Mouse (Mus musculus): ENCODE data around the gene Iffo1. TPM values are rescaled to one million over a fixed set of nuclear protein-coding genes. Genes with fewer than 3 reads are reported as not detected.

Iffo1 gene
- 1 to 10 TPM; 6.6 to 9.4 TPM for total RNA-seq (2021)

DNA sequence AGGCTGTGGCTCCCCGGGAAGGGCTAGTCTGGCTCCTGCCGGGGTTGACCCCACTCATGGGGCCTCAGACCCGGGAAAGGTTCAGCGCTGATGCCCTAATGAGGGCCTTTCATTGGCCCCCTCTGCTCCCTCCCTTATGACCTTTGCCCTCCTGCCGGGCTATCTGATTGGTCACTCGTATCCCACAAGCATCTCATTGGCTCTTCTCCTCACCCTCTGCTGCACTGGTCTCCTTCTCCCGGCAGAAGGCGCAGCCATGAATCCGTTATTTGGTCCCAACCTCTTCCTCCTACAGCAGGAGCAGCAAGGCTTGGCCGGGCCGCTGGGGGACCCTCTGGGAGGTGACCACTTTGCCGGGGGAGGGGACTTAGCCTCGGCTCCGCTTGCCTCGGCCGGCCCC lies at the start of gene Iffo1:
Iffo1 (plus strand) TSS at position 241 of the 400 bp plus-strand sequence.
- DNase-seq, result peak; percentile 87 to 88
- intact Hi-C loops (cut with DNase I), result loop anchor here (5.0 kb wide), 1 partner anchor 127 kb away; no protein-coding TSS in a partner anchor

DNA sequence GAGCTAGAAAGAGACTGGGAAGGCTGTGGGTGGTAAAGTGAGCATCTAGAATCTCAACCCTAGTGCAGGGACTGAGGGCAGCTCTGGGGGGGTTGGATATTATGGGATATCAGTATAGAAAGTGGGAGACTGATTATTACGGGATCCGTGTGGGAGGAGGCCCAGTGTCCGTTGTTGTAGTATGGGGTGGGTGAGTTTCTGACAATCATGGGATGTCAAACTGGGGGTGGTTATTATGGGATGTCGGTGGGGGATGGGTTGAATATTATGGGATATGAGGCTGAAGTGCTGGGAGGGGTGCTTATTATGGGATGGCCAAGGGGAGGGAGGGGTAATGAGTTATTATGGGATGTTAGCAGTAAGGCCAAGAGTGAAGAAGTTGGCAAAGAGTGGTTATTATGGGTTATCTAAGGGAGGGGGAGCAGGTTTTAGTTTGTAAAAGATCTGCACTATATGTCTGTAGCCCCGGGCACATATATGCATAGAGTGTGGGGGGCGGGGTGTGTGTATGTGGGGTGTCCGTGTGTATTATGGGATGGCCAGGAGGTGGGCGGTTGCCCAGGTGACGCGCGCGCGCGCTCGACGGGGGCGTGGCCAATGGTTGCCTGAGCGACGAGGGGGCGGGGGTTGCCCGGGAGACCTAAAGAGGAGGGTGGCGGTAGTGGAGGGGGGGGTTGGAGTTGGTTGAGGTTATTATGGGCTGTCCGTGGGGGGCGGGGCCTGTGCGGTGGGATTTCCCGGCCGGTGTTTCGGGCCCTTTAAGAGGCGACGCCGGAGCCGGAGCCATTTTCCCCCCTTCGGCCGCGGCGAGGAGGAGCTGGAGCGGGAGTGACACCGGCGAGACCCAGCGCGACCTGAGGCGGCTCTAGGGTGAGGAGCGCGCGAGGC lies 49.4 kb upstream of the Iffo1 start, which contains the start of gene Chd4:
Chd4 (plus strand) TSS at position 591 of the 888 bp plus-strand sequence.
- peak; percentile 86 to 90 for DNase-seq
- intact Hi-C loops (cut with DNase I), result no loop called here

DNA sequence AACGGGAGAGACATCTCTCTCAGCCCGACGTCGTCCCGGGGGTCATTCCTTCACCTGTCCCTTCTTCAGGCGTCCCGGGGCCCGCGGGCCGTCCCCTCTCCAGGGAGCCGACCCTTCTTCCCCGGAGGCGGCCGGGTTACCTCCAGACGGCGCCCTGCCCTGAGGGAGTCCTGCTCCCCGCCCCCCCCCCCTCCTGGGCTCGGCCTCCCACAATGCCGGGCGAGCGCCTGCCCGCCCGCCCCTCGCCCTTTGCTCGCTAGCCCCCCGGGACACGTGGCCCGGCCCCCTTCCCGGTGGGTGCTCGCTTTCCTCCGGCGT lies 48.8 kb upstream of the Iffo1 start:
- intact Hi-C loops (cut with DNase I), result no loop called here
- DNase-seq, result no peak

DNA sequence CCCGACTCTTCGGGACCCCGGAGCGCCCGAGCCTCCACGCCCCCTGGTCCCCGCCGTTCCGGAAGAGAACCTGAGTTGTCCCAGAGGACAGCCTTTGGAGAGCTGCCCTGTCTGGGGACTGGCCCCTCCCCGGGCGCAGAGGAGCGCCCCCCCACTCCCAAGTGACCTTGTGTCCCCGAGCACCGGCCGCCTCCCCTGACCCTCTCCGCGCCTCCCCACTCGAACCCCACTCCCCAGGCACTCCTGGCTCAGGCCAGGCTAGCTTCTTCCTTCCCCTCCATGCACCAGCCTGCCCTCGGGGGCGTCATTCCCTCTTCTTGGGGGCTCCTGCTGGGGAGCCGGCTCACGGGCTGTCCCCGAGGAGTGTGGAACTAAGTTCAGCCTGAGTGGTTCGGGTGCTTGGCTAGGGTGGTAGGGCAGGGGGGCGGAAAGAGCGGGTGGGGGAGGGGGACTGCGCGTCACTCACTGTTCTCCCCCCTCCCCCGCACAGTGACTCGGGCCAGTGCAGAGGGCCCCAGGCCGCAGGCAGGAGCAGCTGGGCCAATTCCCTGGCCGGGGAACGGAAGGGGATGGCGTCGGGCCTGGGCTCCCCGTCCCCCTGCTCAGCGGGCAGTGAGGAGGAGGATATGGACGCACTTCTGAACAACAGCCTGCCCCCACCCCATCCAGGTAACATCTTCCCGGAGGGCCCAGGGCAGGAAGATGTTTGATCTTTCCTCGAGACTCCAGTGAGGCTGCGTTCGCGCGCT lies 48.3 kb upstream of the Iffo1 start:
- intact Hi-C loops (cut with DNase I), result no loop called here
- peak; percentile 72 to 78 for DNase-seq

DNA sequence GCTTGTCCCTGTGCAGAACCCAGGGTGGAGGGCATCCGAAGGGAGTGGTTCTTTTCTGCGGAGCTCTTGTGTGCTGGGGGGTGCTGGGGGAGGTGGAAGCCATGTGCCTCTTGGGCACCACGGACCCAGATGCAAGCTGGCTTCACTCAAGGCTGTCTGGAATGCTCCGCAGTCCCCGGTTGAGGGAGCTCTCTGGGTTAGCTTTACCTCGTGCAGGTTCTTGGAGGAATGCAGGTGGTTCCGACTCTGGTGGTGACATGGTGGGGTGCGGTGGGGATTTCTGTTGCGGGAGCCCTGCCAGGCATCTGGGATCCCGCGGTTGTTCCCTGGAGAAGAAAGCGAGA lies 47.7 kb upstream of the Iffo1 start:
- DNase-seq, result no peak
- intact Hi-C loops (cut with DNase I), result no loop called here

DNA sequence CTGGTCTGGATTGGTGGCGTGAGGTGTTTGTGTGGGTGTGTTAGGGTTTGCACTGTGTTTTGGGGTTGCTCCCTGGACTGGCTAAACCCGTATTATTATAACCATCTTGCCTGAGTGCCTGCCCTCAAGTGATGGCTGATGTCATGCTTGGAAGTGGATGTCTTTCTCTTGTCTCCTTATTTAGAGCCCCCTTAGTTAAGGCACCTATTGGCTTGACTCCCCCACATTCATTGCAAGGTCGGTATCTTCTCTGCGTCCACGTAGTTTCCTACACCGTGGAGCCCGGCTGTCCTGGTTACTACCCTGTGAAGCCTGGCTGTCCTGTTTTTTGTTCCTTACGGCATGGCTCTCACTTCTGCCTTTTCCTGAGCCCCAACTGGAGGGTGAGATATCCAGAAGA lies 47.1 kb upstream of the Iffo1 start:
- DNase-seq, result no peak

DNA sequence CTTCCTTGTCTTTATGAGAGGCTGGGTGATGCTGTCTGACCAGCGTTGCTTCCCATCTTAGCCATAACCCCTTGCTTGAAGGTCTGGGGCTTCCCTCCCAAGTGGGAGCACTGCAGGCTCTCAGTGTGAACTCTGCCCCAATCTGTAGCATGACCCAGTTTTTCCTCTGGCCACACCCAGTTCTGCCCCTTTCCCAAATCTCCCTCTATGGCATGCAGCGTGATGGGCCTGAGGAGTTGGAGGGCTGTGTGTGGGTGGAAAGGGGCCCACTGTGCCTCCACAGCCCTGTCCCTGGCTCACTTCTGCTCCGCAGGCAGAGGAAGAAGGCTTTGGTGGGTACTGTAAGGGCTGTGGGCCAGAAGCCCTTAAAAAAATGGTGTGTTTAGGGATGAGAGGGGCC lies 46.5 kb upstream of the Iffo1 start:
- intact Hi-C loops (cut with DNase I), result no loop called here
- DNase-seq, result peak in 1 of 2 experiments; percentile 23

More for the DNA sequence above, 47.1 kb upstream of the Iffo1 start:
- intact Hi-C loops (cut with DNase I), result no loop called here

DNA sequence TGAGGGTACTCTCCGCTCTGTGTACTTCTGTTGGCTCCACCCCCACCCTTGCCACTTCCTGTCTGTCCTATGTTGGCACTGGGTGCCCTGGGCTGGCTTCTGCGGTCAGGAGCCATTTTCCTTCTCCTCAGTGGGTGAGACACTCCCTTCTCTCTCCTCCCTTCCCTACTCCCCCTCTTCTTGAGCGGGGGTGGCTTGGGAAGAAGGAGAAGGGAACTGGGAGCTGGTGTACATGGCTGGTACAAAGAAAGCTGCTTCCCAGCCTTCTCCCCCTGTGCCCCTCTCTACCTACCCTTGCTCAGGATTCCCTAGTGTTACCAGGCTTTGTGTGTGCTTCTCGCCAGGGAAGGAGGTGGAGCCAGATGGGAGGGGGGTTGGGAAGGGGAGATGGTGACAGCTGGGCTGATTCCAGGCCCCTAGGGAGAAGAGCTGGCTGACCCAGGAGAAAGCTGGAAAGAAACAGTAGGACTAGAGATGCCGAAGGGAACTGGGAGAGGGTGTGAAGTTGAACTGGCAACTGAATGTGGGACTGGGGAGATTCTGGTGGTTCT lies 45.5 kb upstream of the Iffo1 start:
- intact Hi-C loops (cut with DNase I), result no loop called here
- peak; percentile 52 to 56 for DNase-seq

DNA sequence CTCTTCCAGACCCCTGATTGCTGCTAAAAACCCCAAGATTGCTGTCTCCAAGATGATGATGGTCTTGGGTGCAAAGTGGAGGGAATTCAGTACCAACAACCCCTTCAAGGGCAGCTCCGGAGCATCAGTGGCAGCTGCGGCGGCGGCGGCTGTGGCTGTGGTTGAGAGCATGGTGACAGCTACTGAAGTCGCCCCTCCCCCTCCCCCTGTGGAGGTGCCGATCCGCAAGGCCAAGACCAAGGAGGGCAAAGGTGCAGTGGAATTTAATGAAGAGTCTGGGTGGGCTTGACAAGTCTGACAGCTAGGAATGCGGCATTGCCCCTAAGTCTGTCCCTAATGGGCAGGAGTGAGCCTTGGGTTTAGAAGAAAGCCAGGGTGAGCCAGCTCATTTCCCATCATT lies 43.6 kb upstream of the Iffo1 start:
- intact Hi-C loops (cut with DNase I), result no loop called here
- DNase-seq, result no peak

DNA sequence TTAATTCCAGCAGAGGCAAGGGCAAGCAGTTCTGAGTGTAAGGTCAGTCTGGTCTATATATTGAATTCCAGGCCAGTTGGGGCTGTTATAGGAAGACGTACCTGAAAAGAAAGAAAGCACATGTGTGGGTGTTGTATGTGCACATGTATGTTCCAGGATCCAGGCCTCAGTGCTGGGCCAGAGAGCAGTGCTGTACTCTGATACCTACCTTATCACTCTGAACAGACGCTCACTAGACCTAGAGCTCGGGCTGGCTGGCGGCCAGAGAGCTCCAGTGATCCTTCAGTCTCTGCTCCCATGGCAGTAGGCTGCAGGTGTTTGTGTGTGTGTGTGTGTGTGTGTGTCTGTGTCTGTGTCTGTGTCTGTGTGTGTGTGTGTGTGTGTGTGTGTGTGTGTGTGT lies 40.8 kb upstream of the Iffo1 start:
- no peak for DNase-seq
- intact Hi-C loops (cut with DNase I), result no loop called here

DNA sequence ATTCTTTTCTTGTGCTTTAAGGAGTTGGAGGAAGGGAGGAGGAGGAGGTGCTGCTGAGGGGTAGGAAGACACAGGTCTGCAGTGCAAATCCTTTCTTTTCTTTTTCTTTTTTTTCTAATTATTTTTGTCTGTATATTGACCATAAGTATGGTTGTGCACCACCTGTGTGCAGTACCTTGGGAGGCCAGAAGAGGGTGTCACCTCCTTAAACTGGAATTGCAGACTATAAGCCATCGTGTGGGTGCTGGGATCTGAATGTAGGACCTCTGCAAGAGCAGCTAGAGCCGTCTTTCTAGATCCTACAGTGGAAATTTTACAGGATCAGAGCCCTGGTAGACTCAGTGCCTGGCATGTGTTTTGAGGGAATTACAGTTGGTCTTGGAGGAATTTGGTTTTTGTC lies 37.3 kb upstream of the Iffo1 start:
- intact Hi-C loops (cut with DNase I), result no loop called here
- no peak for DNase-seq

DNA sequence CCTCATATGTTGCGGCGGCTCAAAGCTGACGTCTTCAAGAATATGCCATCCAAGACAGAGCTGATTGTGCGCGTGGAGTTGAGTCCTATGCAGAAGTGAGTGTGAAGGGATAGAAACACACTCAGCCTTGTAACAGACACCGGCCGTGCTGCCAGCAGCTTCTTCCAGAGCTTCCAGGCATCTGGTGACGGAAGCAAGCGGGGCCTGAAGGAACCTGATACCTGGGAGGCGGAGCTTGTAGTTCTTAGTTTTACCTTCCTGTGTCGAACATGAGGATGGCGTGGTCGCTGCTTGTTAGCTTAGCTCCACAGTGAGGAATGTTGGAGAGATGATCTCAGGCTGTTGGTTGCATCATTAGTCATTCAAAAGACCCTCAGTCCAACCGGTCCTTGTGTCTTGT lies 35.7 kb upstream of the Iffo1 start:
- intact Hi-C loops (cut with DNase I), result no loop called here
- no peak for DNase-seq

DNA sequence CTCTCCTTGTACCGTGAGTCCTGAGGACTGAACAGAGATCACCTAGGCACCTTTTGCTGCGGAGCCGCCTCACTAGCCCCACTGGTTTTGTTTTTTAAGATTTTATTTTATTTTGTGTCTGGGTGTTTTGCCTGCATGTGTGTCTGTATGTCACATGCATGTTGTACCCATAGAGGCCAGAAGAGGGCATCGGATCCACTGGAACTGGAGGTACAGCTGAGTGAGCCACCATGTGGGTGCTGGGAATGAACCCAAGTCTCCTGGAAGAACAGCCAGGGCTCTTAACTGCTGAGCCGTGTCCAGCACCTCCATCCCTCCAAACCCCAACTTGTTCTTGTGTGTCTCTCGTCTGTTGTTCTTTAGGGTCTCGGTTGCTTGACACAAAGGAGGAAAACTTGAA lies 34.1 kb upstream of the Iffo1 start:
- intact Hi-C loops (cut with DNase I), result no loop called here

DNA sequence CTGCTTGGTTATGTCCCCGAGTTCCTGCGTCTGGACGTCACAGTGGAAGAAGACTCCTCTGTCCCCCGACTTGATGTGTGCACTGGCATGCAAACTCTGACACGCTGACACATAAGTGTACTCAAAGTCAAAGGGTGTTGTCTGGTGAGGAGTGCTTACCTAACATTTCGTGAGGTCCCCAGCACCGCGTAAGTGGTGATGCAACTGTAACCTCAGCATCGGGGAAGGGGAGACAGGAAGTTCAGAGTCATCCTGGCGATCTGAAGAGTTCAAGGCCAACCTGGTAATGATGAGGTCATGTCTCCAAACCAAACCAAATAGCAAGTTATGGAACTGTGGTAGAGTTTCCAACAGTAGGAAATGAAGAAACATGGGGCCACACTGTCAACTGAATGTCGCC lies 32.5 kb upstream of the Iffo1 start:
- intact Hi-C loops (cut with DNase I), result no loop called here
- no peak for DNase-seq

More for the DNA sequence above, 34.1 kb upstream of the Iffo1 start:
- peak; percentile 32 to 54 for DNase-seq

DNA sequence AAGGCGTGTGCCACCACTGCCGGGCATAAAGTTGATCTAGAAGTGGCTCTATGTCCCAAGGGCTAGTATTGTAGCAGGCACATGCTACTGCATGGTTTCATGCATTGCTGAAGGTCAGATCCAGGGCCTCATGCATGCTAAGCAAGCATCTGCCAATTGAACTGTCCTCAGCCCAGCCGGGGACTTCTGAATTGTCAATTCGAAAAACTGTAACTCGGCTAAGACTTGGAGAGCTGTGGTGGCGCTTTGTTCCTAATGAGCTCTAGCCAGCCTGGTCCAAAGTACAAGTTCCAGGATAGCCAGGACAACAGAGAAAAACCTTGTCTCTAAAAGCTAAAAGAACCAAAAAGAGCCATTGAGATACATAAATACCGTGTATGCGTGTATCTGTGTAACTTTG lies 25.7 kb upstream of the Iffo1 start:
- intact Hi-C loops (cut with DNase I), result no loop called here
- DNase-seq, result no peak

DNA sequence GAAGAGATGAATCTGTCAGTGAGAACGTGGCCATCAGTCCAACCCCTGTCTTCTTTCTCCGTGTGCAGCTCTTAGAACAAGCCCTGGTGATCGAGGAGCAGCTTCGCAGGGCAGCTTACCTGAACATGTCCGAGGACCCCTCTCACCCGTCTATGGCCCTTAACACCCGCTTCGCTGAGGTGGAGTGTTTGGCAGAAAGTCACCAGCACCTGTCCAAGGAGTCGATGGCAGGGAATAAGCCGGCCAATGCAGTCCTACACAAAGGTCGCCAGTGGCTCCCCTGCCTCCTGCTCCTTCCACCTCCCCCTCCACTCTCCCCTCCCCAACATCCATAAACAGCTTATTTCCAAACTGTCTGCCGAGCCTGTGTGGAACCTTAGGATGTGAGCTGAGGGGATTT lies 16.3 kb upstream of the Iffo1 start:
- DNase-seq, result no peak
- intact Hi-C loops (cut with DNase I), result no loop called here

DNA sequence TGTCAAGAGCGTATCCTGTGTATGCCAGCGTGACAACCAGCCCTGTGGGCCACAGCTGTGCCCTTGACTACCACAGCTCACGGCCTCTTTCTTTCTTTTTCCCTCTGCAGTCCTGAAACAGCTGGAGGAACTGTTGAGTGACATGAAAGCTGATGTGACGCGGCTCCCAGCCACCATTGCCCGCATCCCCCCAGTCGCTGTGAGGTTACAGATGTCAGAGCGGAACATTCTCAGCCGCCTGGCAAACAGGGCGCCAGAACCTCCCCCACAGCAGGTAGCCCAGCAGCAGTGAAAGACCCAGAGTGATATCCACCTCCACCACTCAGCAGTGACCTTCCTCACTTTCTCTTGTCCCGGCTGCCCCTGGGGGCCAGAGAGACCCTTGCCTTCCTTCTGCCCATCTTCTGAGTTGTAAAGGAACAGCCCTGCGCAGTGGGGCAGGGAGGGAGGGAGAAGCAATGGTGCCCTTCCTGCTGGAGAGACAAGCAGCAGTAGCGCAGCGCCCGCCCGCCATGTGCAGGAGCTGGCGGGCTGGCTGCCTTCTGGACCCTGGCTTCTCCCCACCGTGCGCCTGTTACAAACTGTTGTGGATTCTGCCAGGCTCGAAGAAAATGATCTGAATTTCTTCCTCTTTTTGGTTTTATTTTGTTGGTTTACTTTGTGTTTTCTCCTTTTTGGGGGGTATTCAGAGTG lies 15.2 kb upstream of the Iffo1 start:
- intact Hi-C loops (cut with DNase I), result loop anchor here (2.0 kb wide), 2 partner anchors 27 to 35 kb away; no protein-coding TSS in a partner anchor
- DNase-seq, result no peak

DNA sequence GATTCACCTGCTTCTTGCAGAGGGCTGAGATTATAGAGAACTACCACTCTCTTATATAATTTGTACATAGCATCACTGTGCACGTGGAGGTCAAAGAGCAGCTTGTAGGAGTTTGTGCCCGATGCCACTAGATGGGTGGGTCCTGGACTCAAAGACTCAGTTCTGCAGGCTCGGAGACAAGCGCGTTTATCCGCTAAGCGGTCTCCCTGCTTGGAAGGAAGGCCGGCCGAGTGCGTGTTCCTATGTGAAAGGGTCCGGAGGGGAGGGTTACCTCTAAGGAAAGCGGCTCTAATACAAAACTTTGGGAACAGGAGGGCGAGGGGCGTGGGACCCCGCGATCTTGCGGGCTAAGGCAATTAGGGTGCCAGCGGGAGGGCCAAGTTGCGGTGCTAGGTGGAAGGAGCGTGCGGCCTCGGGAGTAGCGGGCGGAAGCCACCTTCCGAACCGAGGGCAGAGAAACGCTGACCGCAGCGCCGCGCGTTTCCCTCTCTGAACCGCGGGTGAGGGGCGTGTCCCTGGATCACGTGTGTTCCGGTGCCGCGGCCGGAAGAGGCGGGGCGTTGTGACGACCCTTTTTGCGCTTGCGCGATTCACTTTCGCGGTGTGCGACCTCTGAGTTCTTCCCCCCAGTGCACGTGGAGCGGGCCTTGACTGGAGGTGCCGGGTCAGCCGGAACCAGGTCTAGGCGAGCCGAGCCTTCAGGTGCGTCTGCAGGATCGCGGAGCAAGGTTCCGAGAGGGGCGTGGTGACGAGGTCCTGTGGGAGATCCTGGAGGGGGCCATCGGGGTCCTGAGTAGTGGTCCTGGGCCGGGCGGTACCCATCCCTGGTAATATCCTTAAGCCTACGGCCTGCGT lies 13.5 kb upstream of the Iffo1 start, which contains the start of gene Nop2:
Nop2 (plus strand) TSS at position 608 of the 855 bp plus-strand sequence.
- DNase-seq, result peak; percentile 86
- intact Hi-C loops (cut with DNase I), result loop anchor here (2.0 kb wide), 2 partner anchors 29 to 33 kb away; no protein-coding TSS in a partner anchor

DNA sequence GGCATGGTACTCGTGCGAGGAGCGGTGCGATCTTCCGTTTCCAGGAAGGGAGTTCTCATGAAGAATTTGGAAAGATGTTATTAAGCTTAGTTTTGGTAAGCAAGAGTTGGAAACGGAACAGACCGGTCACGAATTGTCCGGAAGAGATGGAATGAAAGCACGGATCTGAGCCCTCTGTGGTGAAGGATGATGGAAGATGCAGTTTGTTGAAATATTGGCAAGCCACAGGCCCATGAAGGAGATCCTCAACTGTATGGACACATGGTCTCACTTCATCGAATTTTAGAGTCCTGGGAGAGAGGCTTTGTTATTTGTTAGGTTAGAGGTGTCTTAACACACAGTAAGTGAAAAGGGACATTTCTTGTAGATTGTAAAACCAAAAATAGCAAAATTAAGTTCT lies 12.6 kb upstream of the Iffo1 start:
- intact Hi-C loops (cut with DNase I), result no loop called here
- DNase-seq, result no peak
